Mouse (Mus musculus) stomach, postnatal 0 days (tissue): Measurements from ENCODE around the gene Xrcc5. TPM values are rescaled to one million over a fixed set of nuclear protein-coding genes. Genes with fewer than 3 reads are reported as not detected.
A peak's percentile ranks its signal among the peaks of the same experiment; 100 is the strongest.

ENCODE experiments used
- ATAC-seq: fragments of 200-750 bp; cut with Nextera tagmentation; 2 replicates; pipeline ENCODE4 v1.8.0; 2017; ENCODE audit not compliant: low FRiP score, low TSS enrichment
- DNase-seq: peaks from one replicate; pipeline ENCODE4 v3.0.0-alpha.2; 2016; ENCODE audit warnings: low spot score
- H3K27ac ChIP-seq: fragments of 300-500 bp; sonication (generic); replicated peaks from 2 replicates; pipeline ENCODE4 v1.5.1; 2014; ENCODE audit warnings: mild to moderate bottlenecking, control low read depth
- H3K27me3 ChIP-seq: fragments of 300-500 bp; sonication (generic); 2 replicates; pipeline ENCODE4 v1.6.1; 2014; ENCODE audit warnings: low read length; ENCODE audit not compliant: control insufficient read depth, insufficient read depth
- H3K36me3 ChIP-seq: fragments of 300-500 bp; sonication (generic); 2 replicates; pipeline ENCODE4 v1.6.1; 2014; ENCODE audit warnings: low read length, mixed read lengths; ENCODE audit not compliant: control insufficient read depth, insufficient read depth
- H3K4me1 ChIP-seq: fragments of 300-500 bp; sonication (generic); replicated peaks from 2 replicates; pipeline ENCODE4 v1.6.1; 2014; ENCODE audit warnings: antibody characterized with exemption; ENCODE audit not compliant: control insufficient read depth, insufficient read depth
- H3K4me2 ChIP-seq: fragments of 300-500 bp; sonication (generic); replicated peaks from 2 replicates; pipeline ENCODE4 v1.6.1; 2014; ENCODE audit warnings: low read depth, mild to moderate bottlenecking, control low read depth, moderate library complexity
- H3K4me3 ChIP-seq: fragments of 300-500 bp; sonication (generic); 2 replicates; pipeline ENCODE4 v1.5.1; 2014; ENCODE audit warnings: low read depth, low read length, control low read depth
- H3K9ac ChIP-seq: fragments of 300-500 bp; sonication (generic); 2 replicates; pipeline ENCODE4 v1.6.1; 2014; ENCODE audit warnings: mild to moderate bottlenecking, low read length, control low read depth, mixed read lengths
- H3K9me3 ChIP-seq: fragments of 300-500 bp; sonication (generic); 2 replicates; pipeline ENCODE4 v1.6.1; 2016; ENCODE audit warnings: low read length; ENCODE audit not compliant: control insufficient read depth
- CTCF ChIP-seq: IDR thresholded peaks from 2 replicates; pipeline ENCODE4 v1.5.1; 2016; ENCODE audit warnings: antibody characterized with exemption, low read depth, mild to moderate bottlenecking, moderate library complexity
- EP300 ChIP-seq: optimal IDR thresholded peaks from 2 replicates; pipeline ENCODE3; 2016; ENCODE audit warnings: antibody characterized with exemption
- WGBS: fragments of 180-500 bp; shearing (Covaris S2); extraction: QIAGEN DNeasy Blood & Tissue Kit; methylation state at CpG from one replicate; pipeline ENCODE4 v1.1.7; 2014; 5-methylcytosine and 5-hydroxymethylcytosine counted together
- polyA plus RNA-seq: library from polyadenylated mRNA; unstranded; fragments of >200 nt; fragmentation: Nextera tagmentation; extraction: Ambion mirVana; gene quantifications from 2 replicates; pipeline ENCODE4 v1.2.1, GENCODE M21; 2015

Xrcc5 gene
- polyA plus RNA-seq, result 21.1 and 23.5 TPM in 2 replicates

DNA sequence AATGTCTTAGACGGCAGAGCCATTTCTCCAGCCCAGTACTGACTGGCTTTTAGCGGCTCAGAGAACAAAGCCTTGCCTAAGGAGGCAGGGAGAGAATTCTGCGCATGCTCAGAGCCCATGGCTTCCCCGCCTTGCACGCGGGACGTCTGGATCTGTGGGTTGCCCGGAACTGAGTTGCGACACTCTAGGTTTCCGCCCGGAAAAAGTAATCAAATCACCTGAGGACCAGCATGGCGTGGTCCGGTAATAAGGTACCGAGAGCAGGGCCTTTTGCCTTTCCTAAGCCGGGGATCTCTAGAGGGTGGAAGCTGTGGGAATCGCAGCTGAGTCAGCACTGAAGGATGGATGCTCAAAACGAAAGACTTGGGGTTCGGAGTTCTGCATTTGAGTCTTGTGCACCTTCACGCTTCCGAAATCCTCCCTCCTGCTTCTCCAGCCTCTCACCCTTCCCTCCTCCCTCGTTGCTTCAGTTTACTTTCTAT is at the start of gene Xrcc5:
Gene Xrcc5, plus strand, starts transcription at position 105 of the 482 bp plus-strand sequence.
- Histone ChIP-seq H3K27ac (peak within 1 kb of the TSS; percentile 35; the same call in 1 of the 2 replicates), H3K9me3 (no peaks in the 10 kb centered on the region), H3K4me3 (peak within 1 kb of the TSS; percentile 50), H3K4me2 (peak within 1 kb of the TSS; percentile 46), H3K27me3 (no peaks in the 10 kb centered on the region), H3K4me1 (no peaks in the 10 kb centered on the region), H3K36me3 (peaks cover 2% of the 10 kb centered on the region; the same call in 1 of the 2 replicates), H3K9ac (peak within 1 kb of the TSS; percentile 62)
- WGBS, result under 1% methylated on average over 21 of the region's 21 CpGs
- TF ChIP-seq EP300 (peak; percentile 13), CTCF (no peak)
- peak; percentile 94 for DNase-seq
- ATAC-seq, result peak; percentile 100

DNA sequence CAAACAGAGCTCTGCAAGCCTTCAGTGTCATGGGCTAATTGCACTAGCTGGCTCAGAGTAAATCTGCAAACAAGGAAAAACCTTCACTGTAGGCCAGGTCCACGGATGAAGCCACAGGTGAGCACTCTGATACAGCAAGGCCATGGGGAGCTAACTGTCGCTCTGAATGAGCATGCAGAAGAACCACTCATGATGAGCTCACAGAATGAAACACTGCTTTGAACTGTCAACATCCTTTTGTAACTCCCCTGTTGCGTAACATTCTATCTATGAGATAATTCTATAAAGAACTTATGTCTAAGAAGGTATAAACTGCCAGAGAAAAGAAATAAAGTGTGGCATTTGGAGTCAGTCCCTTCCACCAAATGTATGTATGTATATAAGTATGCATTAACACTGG is 44.1 kb upstream of the Xrcc5 start:
- H3K4me1 ChIP-seq, result no peaks in the 10 kb centered on the region
- WGBS, result 84% methylated on average over 3 of the region's 3 CpGs
- DNase-seq, result no peak
- no peaks in the 10 kb centered on the region for H3K27me3 ChIP-seq
- no peak overlapping the region for H3K9ac ChIP-seq
- no peak overlapping the region for H3K27ac ChIP-seq
- H3K4me2 ChIP-seq, result no peak overlapping the region
- TF ChIP-seq EP300 (no peak), CTCF (no peak)
- H3K4me3 ChIP-seq, result no peak overlapping the region
- no peaks in the 10 kb centered on the region for H3K36me3 ChIP-seq
- no peak for ATAC-seq
- H3K9me3 ChIP-seq, result no peaks in the 10 kb centered on the region

DNA sequence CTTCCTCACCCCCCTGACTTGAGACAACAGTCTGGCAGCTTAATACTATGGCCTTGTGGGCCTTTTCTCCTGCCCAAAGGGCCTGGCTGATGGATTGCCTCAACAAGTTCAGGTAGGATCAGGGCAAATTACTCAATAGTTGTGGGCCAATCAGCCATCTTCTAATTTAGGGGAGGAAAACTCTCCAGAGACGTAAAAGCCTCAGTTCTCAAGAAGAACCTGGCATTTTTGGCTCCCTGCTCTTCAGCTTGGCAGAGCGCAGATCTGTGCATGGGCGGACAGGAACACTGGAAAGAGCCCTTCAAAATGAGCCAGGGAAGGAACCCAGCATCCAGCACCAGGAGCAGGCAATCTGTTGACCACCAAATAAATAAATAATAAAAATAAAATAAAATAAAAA is 29.1 kb upstream of the Xrcc5 start:
- ATAC-seq (no peak), DNase-seq (no peak)
- Histone ChIP-seq H3K4me3 (no peak overlapping the region), H3K4me1 (no peaks in the 10 kb centered on the region), H3K36me3 (peaks cover 11% of the 10 kb centered on the region), H3K27ac (no peak overlapping the region), H3K27me3 (no peaks in the 10 kb centered on the region), H3K4me2 (no peak overlapping the region), H3K9ac (no peak overlapping the region), H3K9me3 (no peaks in the 10 kb centered on the region)
- no peak for TF ChIP-seq CTCF
- no peak for TF ChIP-seq EP300
- WGBS, result 84% methylated on average over 3 of the region's 3 CpGs

DNA sequence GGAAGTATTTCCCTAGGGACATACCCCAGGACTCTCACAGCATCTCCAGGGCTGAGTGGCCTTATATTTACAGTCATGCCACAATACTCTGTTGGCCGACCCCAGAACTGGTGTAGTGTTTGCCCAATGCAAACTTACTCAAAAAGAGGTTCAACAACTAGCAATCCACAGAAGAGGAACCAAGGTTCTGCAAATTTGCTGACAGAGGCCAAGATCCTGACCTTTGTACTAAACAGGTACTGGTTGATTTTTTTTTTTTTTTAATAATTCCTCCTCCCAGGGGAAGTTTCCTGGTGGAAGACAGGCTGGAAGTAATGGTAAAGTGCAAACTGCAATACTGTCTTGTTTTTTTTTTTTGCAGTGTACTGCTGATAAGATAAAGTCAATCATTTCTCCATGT is 24.6 kb upstream of the Xrcc5 start:
- WGBS, result 60% methylated on average over 1 of the region's 1 CpGs
- H3K4me3 ChIP-seq, result no peak overlapping the region
- H3K4me2 ChIP-seq, result no peak overlapping the region
- no peak for ATAC-seq
- H3K36me3 ChIP-seq, result no peaks in the 10 kb centered on the region
- DNase-seq, result no peak
- H3K4me1 ChIP-seq, result no peaks in the 10 kb centered on the region
- H3K27me3 ChIP-seq, result no peaks in the 10 kb centered on the region
- H3K9me3 ChIP-seq, result no peaks in the 10 kb centered on the region
- no peak for TF ChIP-seq CTCF
- H3K27ac ChIP-seq, result no peak overlapping the region
- H3K9ac ChIP-seq, result no peak overlapping the region

DNA sequence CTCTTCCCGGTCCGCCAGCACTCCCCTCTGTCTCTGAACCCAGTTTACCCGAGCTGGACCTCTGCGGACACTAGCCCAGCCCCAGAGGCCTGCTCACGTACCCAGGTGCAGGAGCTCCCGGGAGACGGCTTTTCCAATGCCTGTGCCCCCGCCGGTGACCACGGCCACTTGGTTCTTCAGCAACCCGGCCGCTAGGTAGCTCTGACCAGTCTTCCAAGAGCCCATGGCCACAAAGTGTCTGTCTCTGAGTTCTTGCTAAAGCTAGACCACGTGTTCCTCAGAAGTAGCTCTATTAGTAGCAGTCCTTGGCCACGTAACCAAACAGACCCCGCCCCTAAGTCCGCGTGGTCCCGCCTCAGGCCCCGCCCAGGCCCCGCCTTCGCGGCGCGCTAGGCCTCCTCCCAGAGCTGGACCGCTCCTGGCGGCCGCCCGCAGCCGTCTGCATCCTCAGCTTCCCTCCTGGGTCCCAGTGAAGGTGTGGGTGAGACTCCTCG is 23.2 kb upstream of the Xrcc5 start, which contains the start of the genes Pecr and Tmem169:
Gene Pecr, minus strand, starts transcription at position 323 of the 494 bp plus-strand sequence.
Gene Tmem169, plus strand, starts transcription at position 378 of the 494 bp plus-strand sequence.
- Histone ChIP-seq H3K27ac (peak within 1 kb of the TSS; percentile 79), H3K4me2 (peak within 1 kb of the TSS; percentile 81), H3K9me3 (no peaks in the 10 kb centered on the region), H3K4me3 (peak within 1 kb of the TSS; percentile 56), H3K9ac (peak within 1 kb of the TSS; percentile 77), H3K27me3 (no peaks in the 10 kb centered on the region), H3K36me3 (no peaks in the 10 kb centered on the region), H3K4me1 (no peaks in the 10 kb centered on the region)
- ATAC-seq, result peak; percentile 100
- under 1% methylated on average over 30 of the region's 30 CpGs for WGBS
- no peak for TF ChIP-seq EP300
- peak; percentile 57 for TF ChIP-seq CTCF
- peak; percentile 97 for DNase-seq

DNA sequence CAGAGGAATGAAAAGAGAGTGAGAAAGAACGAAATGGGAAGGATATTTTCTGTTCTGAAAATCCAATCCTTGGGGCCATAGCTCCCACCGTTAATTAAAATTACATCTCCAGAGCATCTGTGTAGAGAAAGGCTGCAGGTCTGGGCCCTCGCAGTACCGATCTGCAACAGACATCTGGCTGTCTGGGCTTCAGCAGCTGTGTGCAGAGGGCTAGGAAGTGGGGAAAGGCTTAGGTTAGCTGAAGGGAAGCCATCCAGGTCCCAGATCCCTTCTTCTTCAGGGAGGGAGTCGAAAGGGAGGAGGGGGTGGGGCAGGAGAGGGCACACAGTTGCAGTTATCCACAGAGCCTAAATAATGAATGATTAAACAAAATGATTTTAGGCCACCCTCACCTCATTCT is 22.7 kb upstream of the Xrcc5 start:
- Histone ChIP-seq H3K4me1 (no peaks in the 10 kb centered on the region), H3K27ac (no peak overlapping the region), H3K4me3 (no peak overlapping the region; the same call in 1 of the 2 replicates), H3K9me3 (no peaks in the 10 kb centered on the region), H3K9ac (peak overlapping the region; percentile 35; the same call in 1 of the 2 replicates), H3K4me2 (peak overlapping the region; percentile 81; the same call in 1 of the 2 replicates), H3K36me3 (no peaks in the 10 kb centered on the region), H3K27me3 (no peaks in the 10 kb centered on the region)
- WGBS, result 4% methylated on average over 5 of the region's 5 CpGs
- ATAC-seq, result no peak
- TF ChIP-seq CTCF (no peak), EP300 (no peak)
- no peak for DNase-seq
